Mouse (Mus musculus) layer of hippocampus, adult 11-12 months (tissue): ENCODE measurements around the gene Stac2.

Experiments used
- DNase-seq: peaks from one replicate; pipeline ENCODE4 v3.0.0; 2022; ENCODE audit warnings: low spot score

Gene Stac2

DNA sequence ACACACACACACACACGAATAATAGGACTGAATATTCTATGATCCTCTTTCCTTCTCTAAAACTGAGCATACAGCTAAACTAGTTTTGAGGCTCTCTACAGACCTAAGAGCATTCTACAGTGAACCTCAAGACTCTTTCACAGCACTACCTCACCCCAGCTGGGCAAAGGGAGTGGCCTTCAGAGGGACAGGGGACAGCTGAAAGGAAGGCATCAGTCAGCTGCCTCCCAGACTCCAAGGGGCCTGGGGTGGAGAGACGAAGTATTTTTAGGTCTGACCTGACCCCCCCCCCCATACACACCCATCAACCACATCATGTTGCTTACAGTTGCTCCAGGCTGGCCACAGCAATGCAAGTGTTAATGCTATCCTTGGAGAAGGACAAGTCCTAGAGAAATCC lies 32.1 kb downstream of the Stac2 start:
- DNase-seq = no peak

DNA sequence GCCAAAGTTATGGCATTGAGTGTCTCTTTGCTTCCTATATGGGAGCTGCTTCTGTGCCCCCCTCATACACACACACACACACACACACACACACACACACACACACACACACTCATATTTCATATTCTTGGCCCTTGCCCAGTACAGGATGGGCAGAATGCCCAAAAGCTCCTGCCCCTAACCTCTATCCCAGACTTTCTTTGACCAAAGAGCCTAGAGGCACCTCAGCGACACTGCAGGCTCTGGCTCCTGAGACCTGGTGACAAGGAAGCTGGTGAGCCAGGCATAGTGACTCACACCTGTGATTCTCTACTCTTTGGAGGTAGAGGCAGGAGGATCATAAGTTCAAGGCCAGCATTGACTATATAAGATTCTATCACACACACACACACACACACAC lies 32.6 kb downstream of the Stac2 start:
- DNase-seq = no peak

DNA sequence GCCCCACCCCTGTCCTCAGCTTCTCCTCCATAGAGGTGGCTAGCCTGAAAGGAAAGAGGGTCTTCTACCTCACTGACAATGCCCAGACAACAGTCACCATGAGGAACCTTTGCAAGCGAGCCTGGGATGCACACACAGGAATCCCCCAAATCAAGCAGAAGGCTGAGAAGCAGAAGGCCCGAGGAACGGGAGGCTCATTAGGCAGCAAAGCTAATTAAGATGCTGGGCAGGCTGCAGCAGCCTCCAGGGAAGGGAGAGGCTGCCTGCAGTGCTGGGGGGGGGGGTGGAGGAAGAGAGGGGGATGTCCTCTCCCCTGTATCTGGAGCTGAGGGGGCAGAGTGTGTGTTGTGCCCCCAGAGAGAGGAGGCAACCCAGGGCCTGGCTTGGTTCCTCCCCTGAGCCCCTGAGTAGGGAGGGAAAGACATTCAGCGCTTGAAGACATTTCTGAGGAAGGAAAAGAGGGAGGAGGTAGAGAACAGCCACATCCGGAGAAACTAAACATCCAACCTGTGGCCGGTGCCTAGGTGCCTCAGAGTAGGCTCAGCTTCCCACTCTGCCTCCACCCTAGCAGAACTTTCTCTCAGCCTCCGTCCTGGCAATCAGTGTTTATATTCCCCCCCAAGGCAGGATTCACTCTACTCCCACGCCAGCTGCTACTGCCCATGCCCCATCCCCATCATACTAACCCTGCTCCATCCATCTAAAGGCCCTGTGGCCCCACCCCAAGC lies 33.2 kb downstream of the Stac2 start:
- no peak for DNase-seq

DNA sequence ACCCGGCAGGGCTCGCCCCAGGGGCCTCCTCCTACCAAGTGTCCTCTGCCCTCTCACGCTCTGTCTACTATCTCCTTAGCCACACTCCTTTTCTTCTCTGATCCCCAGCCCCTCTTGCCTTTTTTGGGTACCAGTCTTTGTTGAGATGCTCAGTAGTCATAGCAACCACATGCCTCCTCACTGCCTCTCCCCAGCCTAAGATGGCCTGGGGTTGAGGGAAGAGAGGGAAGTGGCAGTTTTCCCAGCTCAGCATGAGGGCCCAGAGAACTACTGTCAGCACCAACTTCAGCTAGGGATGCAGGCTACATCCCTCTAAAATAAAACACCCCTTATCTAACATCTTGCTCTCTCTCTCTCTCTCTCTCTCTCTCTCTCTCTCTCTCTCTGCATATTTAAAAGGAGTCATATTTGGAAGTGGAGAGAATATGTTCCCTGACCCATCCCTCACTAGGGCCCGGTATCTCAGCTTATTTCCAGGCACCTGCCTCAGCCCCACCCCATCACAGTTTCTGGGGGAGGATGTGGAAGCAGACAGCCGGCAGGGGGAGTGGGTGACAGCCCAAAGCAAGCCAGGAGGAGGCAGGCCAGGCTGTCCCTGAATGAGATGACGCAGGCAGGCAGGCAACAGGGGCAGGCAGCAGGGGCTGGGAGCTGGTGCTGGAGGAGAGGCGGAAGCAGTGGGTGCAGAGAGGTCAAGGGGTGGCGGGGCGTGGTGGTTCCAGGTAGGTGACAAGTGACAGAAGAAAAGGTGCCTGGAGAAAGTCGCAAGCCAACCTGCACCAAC lies 34.2 kb downstream of the Stac2 start:
- peak; percentile 81 for DNase-seq

DNA sequence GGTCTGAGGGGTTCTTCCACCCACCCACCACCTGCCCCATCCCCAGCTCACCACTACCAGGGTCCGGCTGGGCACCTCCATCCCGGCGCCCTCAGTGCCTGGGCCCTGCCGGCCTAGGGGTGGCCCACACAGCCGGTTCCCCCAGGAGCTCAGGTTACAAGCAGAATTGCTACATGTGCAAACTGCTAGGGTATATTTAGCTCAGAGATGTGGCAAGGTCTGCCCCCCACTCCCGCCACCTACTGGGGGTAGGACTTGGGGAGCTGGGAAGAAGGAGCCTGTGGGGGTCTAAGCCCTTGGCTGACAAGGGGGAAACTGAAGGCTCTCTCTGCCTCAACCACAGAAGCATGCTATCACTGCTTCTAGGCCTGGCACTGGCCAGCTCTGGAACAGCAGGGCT lies 35.0 kb downstream of the Stac2 start:
- DNase-seq = no peak

DNA sequence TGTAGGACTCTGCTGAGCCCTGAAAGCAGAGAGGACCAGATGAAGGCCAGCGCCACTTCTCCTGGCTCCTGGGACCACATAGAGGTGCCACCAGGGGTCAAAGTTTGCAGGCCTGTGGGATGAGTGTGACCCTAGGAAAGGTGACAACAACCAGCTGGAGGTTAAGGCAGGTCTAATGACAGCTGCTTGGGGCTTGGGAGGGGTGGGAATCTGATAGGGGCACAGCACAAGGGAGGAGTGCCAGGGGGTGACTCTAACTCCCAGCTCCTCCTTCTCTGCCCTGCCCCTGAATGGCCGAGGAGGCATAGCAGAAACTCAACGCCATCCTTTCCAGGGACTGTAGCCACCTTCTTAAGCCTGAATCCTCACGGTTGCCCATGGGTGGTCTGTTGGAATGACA lies 36.4 kb downstream of the Stac2 start:
- no peak for DNase-seq

DNA sequence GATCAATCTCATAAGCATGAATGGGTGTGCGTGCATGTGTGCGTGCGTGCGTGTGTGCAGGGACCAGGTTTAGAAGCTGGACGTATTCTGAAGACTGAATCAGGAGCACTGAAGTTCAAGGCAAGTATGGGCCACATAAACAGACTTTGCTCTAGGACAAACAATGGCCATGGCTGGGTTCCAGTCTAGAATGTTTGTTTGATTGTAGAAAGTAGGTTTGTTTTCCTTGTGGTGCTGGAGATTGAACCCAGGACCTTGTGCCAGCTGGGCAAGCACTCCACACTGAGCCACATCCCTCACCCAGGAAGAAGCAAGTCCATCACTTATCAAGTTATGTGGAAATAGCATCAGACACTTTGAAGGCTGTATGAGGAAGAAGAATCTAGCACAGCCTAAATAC lies 37.1 kb downstream of the Stac2 start:
- DNase-seq = no peak

DNA sequence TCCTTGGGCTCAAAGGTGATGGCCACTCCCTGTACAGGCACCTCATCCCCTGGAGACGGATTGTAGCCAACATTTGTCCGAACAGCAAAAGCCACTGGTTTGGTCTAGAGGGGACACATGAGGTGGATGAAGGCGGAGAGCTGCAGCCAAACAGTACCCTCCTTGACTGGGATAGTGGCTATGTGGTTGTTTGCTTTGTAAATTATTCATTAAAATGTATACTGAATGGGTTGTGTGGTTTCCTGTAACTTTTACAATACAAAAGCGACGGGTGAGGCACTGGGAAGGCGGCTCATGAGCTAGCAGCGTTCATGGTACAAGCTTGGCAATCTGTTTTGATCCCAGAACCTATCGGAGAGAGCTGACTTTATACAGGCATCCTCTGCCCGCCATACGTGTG lies 40.4 kb downstream of the Stac2 start:
- no peak for DNase-seq

DNA sequence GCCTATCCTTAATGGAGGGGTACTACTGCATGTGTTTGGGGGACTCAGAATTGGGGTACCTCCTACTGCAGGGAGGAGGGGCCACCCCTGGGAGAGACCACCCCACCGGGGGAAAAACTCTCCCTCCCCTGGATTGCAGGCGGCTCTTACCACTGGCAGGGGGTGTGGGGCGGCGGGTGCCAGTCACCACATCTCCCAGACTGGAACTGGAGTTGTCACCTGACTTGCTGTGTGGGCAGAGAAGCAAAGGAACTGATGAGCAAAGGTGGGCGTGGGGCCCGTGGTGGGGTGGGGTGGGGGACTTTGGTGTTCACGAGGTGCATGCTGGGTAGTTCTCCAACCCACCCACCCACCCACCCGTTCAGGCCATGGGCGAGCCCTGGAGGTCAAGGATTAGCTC lies 41.5 kb downstream of the Stac2 start:
- no peak for DNase-seq

DNA sequence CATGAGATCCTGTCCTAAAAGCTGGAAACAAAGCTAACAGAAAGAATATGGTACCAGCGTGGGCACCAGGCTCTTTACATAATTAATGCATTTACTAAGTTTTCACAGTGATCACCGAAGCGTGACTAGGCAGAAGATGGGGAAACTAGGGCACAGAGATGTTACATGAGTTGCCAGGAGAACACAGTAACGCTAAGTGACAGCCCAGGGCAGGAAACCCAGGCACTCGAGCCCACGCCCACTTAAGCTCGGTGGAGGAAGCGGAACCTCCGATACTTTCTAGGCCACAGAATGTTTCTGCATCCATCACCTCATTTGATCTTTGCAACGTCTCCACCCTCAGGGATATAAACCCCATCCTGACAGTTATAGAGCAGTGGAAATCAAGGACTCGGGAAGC lies 45.2 kb downstream of the Stac2 start:
- DNase-seq = no peak

DNA sequence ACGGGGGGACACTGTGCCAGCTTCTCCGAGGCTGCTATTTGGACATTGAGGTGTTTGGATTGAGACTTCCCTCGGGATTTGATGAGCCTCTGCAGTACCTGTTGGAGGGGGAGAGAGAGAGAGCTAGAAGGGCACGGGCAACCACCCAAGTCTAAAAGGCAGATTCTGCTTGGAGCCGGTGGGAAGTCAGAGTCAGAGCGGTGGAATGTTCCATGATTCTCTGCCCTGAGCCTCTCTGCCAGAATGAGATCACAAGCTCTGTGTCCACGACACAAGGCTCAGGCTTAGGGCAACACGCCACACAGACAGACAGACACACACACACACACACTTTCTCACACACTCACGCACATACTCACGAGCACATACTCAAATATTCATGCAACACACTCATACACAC lies 47.6 kb downstream of the Stac2 start:
- no peak for DNase-seq

DNA sequence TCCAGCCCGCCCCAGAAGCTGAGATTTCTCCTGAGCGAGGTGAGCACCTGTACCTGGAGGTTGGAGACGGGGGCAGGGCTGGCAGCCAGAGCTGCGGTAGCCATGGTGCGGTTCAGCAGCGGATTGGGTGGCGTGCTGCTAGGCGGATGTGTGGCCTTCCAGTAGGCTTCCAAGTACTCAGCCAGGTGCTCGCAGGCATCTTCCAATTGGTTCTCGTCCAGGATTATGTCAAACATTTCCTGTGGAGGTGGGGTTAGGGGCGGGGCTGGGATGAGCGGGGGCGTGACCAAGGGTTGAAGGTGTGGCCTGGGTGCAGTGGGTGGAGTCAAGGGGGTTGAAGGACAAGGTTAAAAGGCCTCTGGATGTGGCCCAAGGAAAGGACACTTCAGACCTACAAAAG lies 48.2 kb downstream of the Stac2 start:
- DNase-seq = no peak

DNA sequence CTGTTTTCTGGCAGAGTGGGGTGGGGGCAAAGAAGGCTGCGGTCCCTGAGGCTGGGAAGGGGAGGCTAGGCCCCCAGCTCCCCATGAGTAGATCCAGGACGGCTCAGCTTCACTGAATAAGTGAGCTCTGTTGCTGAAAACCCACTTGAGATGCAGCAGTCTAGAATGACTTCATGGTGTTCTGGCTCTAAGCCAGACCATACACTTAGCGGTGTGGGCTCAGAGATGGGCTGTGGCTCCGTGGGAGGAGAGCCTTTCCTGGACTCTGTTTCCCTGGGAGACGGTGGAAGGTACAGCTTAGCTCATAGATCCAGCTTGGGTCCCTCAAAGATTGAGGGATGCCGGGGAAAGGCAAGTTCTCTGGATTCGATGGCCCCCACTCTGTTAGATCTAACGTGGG lies 49.1 kb downstream of the Stac2 start:
- no peak for DNase-seq

DNA sequence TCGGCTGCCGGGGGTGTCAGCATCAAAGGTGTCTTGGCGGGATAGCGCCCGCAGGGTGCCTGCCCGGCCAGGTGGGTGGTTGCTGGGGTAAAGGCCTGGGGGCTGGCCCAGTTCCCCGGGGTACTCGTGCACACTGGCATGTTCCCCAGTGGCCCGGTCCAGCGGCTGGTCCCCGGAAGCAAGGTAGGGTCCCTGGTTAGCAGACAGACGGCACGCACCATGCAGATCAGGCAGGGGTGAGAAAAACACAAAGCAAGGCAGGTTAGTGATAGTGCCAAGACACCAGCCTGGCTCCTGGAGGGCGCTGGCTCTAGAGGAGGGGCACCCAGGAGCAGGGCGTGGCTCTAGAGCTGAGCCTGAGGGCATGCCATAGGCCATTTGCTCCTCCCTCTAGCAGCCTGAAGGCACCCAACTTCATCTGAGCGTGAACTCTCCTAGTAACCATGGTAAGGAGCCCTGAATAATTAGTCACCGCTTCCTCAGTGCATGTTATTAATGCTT lies 50.0 kb downstream of the Stac2 start:
- DNase-seq = no peak

DNA sequence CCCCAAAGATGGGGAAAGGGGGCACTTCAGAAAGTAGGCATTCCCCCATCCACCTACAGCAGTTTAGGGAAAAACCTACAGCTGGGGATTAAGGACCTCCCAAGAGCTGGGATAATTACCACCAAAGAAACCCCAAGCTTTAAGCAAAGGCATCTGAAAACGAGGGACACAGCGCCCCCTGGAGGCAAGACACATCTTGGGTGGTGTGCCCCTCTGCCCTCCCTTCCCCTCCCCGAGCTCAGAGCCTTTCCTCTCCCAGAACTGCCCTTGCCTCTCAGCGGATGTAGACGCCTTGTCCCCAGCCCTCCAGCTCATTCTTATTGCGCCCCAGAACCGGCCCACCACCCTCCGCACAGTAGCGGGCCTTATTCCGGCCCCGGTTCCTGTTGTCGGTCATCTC lies 50.6 kb downstream of the Stac2 start:
- DNase-seq = peak; percentile 83

DNA sequence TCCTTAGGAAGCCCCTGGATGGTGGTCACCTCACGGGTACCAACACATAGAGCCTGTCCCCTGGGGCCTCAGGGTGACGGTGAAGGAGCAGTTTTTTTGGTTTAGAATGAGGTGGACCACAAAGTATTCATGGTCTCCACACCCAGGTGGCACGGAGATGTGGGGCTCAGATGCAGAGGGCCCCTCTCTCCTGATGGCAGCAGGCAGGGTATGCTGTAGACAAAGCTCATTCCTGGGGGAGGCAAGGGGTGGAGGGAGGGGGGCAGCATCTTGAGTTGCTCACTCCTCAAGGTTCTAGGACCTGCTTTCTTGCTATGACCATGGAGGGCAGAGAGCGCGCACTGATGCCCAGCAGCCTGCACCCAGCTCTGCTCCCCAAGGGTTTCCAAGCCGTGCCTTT lies 51.3 kb downstream of the Stac2 start:
- DNase-seq = no peak

DNA sequence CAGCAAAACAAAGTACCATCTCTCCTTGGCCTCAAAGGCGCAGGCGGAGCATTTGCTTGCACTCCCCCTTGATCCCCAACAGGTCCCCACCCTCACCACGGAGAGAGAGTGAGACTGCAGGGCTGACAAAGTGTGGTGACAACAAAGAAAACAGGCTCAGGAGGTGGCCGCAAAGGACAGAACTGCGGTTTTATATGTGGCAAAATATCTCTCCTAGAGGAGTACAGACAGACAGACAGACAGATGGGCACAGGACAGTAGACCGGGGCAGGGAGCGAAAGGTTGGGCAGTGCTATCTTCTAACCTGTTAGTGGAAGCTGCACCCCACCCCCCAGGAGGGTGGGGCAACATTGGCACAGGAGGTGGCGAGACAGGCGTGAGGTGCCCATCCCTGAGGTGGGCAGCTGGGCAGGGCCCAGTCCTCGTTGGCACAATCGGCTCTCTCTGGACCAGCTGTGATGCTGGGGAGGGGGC lies 51.9 kb downstream of the Stac2 start:
- DNase-seq = no peak

DNA sequence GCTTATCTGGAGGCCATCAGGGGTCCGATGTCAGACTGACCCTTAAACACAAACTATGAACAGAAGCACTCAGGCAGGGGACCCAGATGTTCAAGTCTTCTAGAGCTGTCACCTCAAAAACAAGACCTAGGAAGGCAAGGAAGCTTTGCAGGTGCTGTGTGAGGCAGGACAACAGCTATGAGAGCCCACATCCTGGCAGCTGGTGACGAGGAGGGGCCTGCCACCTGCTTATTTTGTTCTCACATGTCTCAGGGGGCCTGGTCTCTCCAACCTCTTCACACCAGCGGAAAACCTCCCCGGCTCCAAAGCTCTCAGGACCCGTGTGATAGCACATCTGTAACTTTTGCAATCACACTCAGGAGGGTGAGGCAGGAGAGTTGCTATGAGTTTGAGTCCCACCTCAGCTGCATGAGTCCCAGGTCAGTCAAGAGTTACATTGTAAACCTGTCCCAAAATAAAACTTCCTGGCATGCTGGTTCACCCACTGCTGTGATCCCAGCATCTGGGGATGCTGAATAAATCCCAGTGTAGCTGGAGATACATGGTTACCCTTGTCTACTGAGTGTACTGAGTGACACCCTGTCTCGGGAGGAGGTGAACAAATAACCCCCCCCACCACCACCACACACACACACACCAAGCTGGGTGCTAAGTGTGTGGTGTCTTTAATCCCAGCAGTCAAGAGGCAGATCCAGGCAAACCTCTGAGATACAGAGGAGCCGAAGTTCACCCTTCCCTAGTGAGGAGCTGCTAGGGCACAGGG lies 52.7 kb downstream of the Stac2 start:
- no peak for DNase-seq

DNA sequence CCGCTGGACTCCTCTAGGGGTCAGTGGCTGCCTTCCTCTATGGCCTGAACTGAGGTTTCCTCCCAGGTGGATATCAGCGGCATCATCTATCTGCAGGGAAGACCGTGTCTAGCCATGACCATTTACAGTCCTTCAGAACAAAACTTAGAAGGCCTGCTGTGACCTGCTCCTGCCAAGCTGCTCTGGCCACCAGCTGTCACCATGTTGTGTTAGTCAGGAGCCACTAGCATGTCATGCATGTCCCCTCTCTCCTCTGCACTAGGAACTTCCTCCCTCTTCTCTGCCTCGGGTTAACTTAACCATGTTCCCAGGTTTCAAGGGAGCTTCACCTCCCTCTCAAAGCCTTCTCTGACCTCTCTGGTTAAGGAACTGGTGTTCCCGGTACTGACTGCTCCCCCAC lies 53.5 kb downstream of the Stac2 start:
- no peak for DNase-seq

DNA sequence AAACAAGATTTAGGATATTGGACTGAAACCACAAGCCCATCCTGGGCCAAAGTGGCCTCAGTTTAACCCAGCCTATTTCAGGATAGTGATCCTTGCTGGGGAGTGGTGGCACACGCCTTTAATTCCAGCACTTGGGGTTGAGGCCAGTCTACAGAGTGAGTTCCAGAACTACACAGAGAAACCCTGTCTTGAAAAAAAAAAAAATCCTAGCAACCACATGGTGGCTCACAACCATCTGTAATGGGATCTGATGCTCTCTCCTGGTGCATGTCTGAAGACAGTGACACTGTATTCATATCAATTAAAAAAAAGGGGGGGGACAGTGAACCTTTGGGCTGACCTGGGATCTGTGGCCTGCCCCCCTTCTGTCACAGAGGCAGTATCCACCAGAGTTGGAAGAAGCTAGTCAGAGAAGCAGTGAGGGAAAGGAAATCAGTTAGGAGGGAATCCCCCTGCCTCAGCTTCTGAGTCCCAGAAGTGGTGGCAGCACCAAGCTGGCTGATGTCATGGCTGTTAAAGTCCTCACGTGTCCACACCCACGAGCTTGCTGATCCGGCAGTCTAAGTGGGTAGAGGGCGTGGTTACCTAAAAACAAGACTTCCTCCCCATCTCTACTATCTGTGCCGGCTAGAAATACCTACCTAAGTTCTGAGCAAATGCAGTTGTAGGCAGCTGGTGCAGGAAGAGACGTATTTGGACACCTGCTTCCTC lies 54.2 kb downstream of the Stac2 start:
- no peak for DNase-seq

DNA sequence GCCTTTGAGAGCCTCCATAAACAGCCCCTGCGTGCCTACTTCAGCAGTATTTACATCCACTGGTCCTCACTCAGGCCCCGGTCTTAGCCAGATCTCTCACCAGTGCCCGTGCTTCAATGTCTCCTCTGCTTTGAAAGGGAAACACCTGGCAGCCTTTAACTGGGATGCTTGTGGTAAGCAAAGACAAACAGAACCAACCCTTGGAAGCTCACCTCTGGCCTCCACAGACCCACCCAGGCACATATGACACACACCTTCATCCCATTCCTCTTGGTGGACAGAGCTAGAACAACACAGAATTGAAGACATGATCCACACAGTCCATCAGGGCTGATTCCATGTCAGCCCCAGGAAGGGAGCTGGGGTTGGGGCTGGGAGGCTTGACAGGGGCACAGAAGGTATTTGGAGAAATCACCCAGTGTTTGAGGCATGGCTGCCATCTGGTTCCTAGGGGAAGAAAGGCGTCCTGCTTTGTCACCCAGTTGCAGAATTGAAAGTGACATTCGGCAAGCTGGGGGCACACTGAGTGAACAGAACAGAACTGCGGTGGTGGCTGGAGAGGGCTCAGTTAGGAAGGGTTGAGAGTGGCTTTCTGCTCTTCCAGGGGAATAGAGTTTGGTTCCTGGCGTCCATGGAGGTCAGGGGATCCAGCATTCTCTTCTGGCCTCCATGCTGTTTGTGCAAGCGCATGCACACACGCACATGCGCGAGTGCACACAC lies 55.0 kb downstream of the Stac2 start:
- no peak for DNase-seq
